Mouse (Mus musculus): ENCODE results near the gene Pmm1. TPM values are rescaled to one million over a fixed set of nuclear protein-coding genes. Genes with fewer than 3 reads are reported as not detected.
"Not testable (repeated sequence)": the region's sequence is repeated elsewhere in the genome, so short reads cannot be mapped to it uniquely, and the experiment has no call there.

Pmm1 gene
- total RNA-seq (2017), result 6.8 to 24.4 TPM (median 11.1 TPM) in 3 replicates

DNA sequence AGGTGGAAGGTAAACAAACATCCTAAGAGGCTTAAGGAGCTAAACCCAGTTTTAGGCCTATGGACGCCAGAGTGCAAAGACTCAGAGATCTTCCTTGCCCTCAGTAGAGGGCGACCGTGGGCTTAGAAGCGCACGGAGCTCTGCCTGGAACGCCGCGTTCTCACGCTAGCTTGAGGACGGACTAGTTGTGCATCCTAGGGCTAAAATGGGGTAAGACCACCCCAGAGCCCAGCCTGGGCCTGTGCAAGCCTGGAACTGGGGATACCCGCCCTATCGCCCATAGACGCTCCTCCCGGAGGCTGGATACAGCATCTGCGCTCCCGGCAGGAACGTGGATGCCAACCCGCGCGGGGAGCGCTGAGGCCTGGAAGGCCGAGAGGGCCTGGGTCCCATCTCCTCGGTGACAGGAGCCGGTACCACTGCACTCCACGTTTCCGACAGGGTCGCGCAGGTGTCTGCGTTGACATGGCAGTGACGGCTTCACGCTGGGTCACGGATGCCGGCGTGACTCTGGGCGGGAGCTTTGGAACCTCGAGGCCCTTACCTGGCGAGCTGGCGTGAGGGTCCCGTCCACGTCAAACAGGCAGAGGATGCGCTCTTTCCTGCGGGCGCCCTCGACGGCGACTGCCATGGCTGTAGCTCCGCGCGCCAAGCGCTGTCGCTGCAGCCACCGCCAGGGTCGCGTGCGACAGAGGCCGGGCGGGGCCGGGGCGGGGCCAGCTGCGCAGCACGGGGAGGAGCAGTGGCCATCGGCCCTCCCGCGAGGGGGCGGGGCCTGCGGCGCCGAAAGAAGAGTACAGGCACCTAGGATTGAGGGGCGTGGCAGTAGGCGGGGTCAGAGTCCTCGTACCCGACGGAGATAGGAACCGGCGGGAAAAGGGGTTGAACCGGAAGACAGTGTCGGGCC, at the start of gene Pmm1:
TSS of gene Pmm1 (minus strand) at position 760 of the 907 bp plus-strand sequence.
- peak; percentile 96 for ATAC-seq (replicated peaks; ENCODE audit: insufficient number of reproducible peaks, low FRiP score, low TSS enrichment, poor library complexity, severe bottlenecking)

DNA sequence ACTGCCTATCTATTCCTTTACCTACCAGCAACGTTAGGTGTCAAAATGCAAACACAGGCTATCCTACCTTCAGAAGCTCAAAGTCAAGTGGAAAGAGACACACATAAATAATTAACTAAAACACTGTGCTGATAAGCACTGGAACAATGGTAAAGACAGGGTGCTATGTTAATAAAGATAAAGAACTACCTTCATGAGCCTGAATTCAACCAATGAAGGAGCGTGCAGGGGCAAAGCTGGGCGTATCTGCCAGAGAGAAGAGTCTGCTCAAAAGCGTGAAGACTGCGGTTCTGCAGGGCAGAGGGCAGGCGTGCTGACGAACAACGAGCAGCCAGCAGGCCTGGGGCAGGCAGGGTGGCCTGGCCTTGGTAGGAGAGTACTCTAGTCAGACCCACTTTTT, 43.5 kb upstream of the Pmm1 start:
- ATAC-seq (replicated peaks; ENCODE audit: insufficient number of reproducible peaks, low FRiP score, low TSS enrichment, poor library complexity, severe bottlenecking), result no peak

DNA sequence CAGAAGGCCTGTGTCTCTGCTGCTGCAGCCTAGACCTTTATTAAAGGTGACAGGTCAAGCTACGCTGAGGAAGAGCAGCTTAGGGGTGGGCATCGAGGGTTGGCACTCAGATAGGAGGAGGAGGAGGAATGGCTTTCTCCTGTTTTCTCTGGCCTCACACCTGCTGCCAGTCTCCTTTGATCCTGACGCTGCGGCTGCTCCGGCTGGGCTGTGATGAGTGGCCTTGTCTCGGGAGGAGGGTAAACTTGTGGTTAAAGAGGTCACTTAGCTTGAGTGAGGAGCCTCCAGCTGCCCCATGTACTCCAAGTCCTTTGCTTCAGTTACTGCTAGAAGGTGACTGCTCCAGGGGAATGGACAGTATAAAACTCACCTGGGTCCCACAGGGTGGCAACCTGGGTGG, 33.3 kb upstream of the Pmm1 start:
- ATAC-seq (replicated peaks; ENCODE audit: insufficient number of reproducible peaks, low FRiP score, low TSS enrichment, poor library complexity, severe bottlenecking), result no peak

DNA sequence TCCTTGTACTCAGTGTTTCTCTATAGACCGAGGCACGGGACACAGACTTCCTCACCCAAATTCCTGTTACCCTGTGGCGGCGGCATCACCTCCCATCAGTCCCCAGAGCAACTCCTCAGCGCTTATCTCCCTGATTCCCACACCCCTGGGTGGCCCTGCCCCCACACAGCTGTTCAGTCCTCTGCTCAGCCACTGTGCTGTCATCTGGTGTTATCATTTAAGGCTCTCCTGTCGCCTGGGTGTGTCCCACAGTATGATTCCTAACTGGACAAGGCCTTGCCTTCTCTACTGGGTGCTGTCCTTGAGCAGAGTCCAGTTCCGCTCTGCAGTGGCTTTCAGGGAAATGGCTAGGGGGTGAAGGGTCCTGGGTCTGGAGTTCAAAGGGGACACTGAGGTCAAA, 29.8 kb upstream of the Pmm1 start:
- ATAC-seq (replicated peaks; ENCODE audit: insufficient number of reproducible peaks, low FRiP score, low TSS enrichment, poor library complexity, severe bottlenecking), result no peak

DNA sequence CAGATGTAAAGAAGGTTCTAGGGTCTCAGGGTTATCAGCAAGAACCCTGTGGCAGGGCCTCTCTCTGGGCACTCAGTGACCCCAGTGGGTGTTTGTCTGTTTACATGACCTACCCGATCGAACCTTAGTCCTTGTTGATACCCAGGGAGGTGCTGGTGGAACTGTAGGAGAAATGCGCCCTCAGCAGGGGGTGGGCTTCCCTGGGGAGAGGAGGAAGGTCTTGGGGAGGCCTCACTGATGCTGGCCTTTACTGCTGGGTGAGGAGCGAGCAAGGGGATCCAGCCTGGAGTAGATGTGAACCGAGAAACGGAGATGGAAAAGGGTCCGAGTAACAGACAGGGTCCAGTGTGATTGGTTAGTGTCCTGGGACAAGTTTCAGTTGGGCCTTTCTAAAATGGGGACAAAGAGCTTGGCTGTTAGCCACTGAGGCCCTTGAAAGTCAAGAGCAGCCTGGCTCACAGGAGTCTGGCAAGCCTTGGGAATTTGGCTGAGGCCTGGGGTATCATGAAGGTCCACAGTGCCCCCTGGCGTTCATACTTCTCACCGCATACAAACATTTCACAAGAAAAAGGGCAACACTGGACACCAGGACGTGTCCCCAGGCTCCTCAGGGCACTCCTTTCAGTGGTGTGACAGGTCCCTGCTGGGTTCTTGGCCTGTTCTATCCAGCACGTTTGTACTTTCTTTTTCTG, 28.8 kb upstream of the Pmm1 start:
- peak; percentile 81 for ATAC-seq (replicated peaks; ENCODE audit: insufficient number of reproducible peaks, low FRiP score, low TSS enrichment, poor library complexity, severe bottlenecking)

DNA sequence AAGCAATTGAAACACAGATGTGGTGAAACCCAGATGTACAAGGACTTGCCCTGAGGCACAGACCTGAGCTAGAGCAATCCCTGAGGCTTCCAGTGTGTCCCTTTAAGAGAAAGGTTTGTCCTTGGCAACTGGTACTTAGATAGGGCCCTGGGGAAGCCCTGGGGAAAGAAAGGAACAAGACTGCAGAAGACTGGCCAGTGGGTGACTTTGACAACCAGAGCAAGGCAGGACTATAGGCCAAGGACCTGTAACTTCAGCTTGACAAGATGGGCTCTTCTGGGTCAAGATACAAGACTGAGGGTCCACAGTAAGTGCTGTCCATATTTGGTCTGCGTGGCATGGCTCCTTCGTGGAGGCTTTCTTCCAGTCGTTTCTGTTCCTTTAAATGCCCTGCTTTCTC, 26.9 kb upstream of the Pmm1 start, which contains the start of gene Xrcc6:
TSS of gene Xrcc6 (plus strand) at position 190 of the 400 bp plus-strand sequence.
- ATAC-seq (replicated peaks; ENCODE audit: insufficient number of reproducible peaks, low FRiP score, low TSS enrichment, poor library complexity, severe bottlenecking), result no peak

DNA sequence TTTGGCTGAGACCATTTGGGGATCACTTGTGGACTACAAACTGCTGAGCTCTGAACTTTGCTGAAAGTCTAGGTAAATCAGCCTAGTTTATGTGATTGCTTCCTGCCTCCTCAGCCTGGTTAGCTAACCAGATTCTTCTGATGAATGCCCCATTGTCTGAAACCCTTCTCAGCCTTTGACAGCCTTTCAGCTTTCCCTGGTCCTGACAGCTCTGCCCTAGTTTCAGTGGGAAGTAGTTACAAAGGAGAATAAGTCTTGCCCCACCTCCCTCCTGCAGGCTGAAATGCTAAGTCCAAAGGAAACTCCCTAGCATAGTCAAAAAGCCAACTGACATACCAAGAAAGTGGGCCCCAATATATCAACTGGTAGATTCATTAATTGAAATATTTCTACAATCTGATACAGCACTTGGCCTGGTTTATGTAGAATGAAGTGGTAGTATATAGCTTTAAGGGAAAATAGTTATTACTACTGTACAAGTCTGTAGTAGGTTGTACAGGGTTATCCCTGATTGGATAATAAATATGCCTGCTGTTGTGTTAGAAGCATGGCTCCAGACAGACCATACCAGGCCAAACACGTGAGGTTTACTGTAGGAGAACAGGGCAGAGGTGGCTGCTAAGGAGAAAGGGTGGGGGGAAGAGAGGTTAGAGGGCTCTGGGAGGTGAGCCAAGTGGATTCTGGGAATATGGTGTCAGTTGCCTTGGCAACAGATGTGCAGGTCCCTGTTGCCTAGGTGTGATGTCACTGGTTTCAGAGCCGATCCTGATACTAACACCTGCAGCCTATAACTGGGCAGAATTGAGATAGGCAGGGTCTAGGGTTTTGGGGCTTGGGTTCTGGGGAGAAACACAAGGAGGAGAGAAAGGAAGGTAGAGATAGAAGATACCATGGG, 24.8 kb upstream of the Pmm1 start:
- no peak for ATAC-seq (replicated peaks; ENCODE audit: insufficient number of reproducible peaks, low FRiP score, low TSS enrichment, poor library complexity, severe bottlenecking)

DNA sequence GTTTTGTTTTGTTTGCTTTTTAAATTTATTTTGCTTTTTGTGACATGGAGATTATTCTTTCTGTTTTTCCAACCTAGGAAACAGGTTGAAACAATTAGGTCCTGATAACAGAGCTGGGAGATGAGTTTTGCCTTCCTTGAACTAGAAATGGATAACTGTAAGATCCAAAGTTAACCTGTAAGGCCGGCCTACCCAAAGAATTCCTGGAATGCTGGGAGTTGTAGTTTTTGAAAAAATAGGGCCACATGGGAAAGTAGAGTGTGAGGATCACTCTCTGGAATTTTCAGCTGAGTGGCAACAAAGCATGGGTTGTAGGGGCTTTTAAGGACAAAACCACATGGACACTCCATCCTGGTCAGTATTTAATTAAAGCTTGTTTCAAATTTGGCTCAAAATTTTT, 21.4 kb upstream of the Pmm1 start:
- no peak for ATAC-seq (replicated peaks; ENCODE audit: insufficient number of reproducible peaks, low FRiP score, low TSS enrichment, poor library complexity, severe bottlenecking)

DNA sequence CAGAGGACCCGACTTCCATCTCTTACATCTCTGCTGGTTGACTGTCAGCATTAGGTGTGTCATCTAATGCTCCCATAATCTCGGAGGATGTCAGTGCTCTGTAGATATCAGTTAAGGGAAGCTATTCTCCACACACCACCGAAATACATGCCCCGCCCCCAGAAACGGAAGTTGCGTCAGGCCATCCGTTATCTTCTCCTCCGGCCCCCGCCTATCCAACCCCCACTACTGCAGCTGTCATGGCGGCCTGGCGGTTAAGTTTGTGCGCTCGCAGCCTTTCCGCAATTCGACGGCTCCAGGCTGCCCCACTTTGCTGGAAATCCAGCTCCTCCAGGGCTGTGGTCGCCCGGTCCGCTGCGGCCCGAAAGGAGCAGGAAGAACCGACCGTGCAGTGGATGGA, 19.6 kb upstream of the Pmm1 start, which contains the start of gene 1700029P11Rik:
TSS of gene 1700029P11Rik (plus strand) at position 220 of the 400 bp plus-strand sequence.
- no peak for ATAC-seq (replicated peaks; ENCODE audit: insufficient number of reproducible peaks, low FRiP score, low TSS enrichment, poor library complexity, severe bottlenecking)

DNA sequence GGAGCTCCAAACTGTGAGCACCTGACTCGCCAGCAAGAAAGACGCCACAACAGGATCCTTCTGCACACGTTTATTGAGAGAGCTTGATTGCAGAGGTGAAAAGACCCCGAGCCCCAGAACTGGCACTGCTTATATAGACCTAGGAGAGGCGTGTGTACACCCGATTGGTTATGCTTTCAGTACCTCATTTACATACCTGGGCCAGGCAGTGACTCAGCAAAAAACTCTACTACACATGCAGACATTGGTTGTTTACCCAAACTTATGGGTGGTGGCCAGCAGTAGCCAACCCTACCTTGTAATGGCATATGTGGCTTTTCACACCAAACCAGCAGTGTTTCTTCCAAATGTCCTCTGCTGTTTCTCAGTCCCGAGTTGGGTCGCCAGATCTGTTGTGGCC, 14.4 kb upstream of the Pmm1 start:
- not testable (repeated sequence) for ATAC-seq (replicated peaks; ENCODE audit: insufficient number of reproducible peaks, low FRiP score, low TSS enrichment, poor library complexity, severe bottlenecking)

DNA sequence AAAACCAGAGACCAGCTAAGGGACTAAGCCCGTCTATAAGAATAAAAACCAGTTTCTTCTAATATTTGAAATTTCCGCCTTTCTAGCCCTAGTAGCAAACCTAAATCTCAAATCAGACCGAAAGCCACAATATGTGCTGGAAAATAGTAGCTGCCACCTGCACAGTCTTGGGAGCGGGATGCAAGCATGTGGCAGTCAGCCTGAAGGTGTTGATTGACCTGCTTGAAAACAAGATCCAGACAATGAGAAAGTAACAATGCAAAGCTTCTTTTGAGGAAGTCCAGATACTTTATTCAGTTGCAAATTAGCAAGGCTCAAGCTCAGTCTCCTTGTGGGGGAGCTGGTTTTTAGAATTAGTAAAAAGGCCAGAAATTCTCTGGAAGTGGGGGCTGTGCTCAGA, 9.8 kb upstream of the Pmm1 start:
- not testable (repeated sequence) for ATAC-seq (replicated peaks; ENCODE audit: insufficient number of reproducible peaks, low FRiP score, low TSS enrichment, poor library complexity, severe bottlenecking)

DNA sequence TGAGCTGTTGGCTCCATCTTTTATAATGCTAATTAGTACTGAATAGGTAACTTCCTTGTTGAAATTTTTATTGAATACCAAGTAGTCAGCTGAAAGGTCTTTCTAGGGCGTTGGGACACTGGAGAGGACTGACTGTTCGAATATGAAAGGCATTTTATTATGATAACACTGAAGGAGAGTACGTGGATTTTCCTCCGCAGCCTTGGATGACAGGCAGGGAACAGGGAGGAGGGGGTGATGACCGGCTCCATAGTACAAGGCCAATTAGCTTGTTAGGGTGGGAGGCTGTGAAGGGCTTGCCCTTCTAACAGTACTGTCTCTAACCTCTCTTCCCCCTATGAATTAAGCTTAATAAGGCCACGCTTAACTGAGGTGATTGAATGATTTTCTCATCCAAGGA, 8.9 kb upstream of the Pmm1 start:
- not testable (repeated sequence) for ATAC-seq (replicated peaks; ENCODE audit: insufficient number of reproducible peaks, low FRiP score, low TSS enrichment, poor library complexity, severe bottlenecking)

DNA sequence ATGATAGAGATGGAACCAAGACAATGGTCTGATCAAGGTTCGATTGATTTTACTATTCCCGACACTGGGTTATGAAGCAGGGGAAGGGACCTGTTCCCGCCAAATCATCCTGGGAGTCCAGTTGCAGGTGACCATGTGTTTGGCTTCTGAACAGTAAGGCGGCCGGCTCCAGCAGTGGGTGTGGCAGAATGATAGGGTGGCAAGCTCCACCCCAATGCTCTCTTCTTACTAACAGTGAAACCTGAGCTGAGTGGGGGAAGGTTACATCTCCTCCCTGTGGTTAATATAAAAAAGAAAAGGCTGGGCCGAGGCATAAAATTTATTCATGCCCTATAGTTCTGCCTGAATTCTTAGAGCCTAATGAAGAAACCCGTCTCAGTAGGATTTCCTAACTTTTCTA, 8.4 kb upstream of the Pmm1 start:
- ATAC-seq (replicated peaks; ENCODE audit: insufficient number of reproducible peaks, low FRiP score, low TSS enrichment, poor library complexity, severe bottlenecking), result no peak

DNA sequence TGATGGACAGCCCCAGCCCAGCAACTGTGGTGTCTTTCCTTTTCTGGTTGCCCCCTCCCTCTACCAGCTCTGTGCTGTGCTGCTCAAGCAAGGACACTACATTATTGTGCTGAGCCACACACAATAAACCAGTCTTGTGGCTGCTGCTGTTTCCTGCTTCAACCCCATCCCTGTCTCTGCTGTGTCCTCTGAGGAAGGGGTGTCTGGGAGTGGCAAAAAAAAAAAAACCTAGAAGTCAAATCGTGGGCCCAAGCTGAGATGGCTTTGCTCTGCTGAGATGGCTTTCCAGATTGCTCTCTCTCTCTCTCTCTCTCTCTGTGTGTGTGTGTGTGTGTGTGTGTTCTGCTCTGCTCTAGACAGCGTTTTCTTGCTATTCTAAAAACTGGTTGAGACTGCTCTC, 7.7 kb upstream of the Pmm1 start:
- ATAC-seq (replicated peaks; ENCODE audit: insufficient number of reproducible peaks, low FRiP score, low TSS enrichment, poor library complexity, severe bottlenecking), result no peak

DNA sequence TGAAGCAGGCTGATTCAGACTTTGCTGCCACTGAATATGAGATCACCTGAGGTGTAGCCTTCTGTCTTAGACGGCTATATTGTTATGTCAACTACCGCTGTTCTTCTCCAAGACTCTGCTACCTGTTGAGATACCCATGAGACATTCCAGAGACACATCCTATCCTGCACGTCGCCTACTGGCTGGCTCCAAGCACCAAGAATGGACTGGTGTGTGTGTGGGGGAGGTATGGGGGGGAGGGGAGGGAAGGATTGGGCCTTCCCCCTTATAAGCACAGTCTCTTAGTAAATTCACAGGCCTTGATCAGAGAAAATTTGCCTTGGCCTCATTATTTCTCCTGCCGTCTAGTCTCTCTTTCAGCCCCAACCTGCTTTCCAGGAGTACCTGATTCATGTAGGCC, 7.1 kb upstream of the Pmm1 start:
- ATAC-seq (replicated peaks; ENCODE audit: insufficient number of reproducible peaks, low FRiP score, low TSS enrichment, poor library complexity, severe bottlenecking), result no peak

DNA sequence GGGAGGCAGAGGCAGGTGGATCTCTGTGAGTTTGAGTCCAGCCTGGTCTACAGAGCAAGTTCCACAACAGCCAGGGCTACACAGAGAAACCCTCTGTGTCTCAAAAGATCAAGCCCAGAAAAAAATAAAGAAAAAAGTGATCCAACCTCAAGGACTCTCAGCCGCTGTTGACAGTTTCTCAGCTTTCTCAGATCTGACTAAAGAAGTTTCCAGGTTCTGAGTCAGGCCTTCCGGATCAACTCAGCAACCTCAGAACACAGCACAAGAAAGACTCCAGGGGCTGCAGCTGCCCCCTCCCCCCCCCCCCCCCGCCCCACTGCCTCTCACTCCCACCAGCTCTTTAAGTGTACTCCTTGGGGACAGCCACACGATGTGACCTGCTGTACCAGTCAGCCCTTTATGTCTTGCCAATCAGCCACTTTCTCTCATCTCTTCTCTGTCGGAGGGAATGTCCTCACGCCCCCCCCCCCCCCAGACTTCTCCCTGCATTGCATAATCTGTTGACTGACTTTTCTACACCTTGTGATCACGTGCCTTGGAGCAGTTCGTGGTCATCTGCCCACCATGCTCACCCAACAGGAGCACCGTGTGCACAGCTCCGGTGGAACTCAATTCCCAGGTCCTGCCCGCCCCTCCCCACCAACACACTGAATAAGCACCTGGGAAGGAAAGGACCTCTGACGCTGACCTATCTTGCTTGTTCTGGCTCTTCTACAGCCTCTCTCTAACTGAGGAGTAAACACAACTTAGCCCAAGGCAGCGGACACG, 5.5 kb upstream of the Pmm1 start:
- no peak for ATAC-seq (replicated peaks; ENCODE audit: insufficient number of reproducible peaks, low FRiP score, low TSS enrichment, poor library complexity, severe bottlenecking)

DNA sequence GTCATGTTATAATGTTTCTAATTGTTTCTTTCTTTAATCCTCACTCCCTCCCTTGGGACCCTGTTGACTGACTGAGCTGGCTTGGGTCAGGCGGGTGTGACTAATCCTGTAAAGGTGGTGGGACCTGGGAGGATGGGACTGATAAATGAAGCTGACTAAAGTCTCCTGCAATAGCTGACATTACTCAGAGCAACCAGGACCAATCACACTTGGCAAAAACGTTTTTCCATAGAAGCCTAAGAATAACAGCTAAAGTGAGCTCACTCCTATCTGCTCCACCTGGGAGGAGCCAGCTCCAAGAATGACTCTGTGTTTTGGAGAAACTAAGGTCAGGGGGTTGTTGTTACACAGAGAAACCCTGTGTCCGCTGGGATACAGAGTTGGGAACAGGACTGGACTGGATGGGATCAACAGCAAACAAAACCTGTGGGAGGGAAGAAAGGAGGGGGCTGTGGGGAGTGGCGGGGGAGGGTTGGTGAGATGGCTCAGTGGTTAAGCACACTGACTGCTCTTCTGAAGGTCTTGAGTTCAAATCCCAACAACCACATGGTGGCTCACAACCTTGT, 4.3 kb upstream of the Pmm1 start:
- no peak for ATAC-seq (replicated peaks; ENCODE audit: insufficient number of reproducible peaks, low FRiP score, low TSS enrichment, poor library complexity, severe bottlenecking)

DNA sequence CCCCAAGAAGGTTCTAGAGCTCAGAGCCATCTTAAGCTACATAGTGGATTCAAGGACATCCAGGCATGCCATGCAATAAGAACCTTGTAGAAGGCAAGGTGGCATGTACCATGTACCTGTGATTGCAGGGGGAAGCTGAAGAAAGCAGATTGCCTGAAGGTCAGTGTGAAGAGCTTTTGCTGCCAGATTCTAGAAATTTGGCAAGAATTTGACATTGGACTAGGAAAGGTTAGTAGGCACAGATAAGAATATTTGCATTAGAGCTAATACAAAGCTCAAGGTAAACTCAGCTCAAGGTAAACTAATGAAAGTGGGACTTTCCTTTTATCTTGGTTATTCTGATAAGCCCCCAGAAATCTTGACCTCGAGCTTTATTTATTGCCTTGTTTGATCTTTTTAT, 3.5 kb upstream of the Pmm1 start:
- no peak for ATAC-seq (replicated peaks; ENCODE audit: insufficient number of reproducible peaks, low FRiP score, low TSS enrichment, poor library complexity, severe bottlenecking)

Data from monocyte, adult 5-6 weeks (primary cell).